Mouse (Mus musculus) liver (tissue): ENCODE results near the gene Camk2d.

Source experiments
- DNase-seq: peaks from one replicate; pipeline ENCODE4 v3.0.0-alpha.2; 2020; ENCODE audit warnings: mixed read lengths

The Camk2d gene

DNA sequence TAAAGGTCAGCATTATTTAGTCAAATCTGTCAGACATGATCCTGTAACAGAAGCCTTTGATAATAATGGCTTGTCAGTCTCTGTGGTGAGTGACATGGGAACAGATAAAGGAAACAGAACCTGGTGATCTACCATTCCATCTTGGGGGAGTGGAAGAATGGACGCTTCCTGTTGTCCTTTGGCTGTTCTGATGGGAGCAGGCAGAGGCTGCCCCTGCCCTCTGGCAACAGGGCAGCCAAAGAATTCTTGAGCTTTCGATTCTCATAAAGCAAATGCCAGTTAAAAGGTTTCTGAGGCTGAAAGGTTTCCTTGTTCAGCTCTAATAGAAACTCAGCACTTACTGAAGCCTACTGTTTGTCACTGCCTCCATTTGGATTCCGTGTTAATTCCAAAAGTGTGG, 60.1 kb downstream of the Camk2d start:
- DNase-seq = no peak

DNA sequence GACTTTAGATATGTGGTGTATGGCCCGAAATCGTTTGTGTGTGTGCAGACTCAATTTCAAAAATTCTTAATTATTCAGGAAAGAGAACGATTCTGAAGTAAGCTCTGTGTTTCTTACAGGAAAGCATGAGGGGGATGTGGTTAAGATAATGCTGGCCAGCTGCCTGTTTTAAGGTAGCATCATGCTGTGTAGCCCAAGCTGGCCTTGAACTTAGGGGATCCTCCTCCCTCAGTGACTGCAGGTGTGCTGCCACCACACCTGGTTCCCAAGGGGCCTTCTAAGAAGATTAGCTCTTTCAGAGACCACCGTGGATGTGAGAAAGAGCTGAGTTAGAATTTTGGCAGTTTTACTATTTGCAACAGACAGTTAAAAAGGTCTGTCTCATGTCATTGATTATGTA, 61.8 kb downstream of the Camk2d start:
- no peak for DNase-seq

DNA sequence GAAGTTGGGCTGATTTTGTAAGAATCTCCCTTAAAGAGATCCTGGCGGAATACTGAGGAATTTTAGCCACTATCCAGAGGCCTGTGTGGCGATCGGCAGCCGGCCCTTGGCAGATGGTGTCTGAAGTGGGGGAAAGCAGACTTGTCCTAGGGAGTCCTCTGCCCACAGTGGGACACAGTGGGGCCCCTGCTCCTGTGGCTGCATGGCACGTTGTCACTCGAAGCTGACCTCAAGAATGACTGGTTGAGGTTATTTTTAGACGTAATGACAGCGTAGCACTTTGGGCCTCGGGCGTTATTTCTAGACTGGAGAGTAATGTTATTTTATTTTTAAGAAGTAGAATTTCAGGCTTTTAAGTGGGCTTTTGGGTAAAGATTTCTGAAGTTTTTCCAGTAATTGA, 62.7 kb downstream of the Camk2d start:
- no peak for DNase-seq

DNA sequence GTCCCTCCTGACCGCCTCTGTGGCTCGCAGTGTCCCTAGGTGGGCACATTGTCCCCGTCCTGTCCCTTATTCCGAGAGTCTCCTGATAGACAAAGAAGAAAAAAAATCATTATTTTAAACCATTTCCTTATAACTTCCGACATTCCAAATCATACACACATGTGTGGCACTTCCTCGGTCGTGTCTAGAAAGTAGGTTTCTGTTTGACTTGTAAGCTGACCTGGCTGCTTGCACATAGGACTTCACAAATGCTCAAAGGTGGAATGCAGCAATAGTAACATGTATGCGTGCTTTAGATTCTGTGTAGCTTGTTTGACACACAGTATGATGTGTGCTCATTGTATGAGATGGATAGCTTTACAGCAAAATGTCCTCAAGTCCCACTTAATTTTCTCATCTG, 63.1 kb downstream of the Camk2d start:
- DNase-seq = no peak

DNA sequence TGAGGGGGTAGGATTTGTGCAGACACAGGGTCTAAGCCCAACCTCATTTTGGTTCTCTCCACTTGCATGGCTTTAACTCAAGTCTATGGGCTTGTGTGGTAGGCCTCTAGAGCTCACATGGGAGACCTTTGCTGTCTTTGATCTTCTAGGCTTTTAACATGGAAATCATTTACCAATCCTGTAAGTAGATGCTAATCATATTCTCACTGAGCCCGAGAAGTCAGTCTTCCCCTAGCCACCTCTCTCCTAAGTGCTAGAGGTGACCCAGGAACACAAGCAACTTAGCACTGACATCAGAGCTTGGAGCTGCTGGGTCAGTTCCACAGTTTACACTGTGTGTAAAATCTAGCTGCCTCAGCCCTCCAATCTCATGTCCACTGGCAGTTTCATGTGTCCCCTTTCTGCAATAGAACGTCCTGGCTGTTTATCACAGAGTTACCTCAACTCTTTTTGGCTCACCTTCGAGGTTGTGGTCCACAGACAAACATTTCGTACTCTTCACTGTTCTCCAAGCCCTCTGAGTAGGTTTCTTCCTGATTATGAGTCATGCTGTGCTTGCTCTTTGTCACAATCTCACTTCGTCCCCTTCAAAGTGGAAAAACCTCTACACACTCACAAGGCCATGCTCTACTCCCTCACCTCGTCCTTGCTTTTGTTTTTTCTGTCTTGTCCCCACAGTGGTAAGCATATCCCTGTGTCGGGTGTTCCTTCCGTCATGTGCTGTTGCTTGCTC, 63.9 kb downstream of the Camk2d start:
- no peak for DNase-seq

DNA sequence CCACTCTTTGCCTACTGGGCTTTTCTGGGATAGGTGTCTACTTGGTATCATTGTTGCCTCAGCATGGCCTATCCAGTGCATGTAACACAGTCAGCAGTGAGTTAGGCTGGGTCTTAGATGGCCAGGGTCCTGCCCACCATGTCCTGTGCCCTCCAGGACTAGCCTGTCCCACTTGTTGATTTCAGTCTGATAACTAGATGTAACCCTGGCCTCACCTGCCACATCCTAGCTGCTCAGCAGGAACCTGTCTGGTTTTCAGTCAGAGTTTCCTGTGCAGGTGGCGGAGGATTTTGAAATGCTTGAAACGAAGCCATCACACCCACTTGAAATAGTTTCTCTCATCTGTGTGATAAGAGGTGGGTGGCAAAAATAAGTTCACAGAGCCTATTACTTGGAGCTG, 64.5 kb downstream of the Camk2d start:
- DNase-seq = no peak

DNA sequence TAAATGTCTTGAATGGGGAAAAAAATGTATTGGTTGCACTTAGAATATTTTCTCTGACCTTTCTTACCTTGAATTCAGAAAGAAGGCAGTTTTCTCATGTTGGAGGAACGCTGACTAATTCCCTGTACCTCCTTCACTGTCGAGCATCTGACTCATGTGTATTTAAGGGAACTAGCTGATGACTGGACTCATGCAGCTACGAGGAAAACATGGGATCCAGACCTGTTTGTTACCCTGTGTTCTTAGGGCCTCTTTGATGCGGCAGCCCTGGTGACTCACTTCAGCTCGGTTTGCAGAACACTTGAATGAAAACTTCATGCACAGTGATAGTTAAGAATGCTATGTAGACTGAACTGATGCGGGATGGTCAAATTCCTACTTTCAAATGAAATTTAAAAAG, 64.9 kb downstream of the Camk2d start:
- DNase-seq = no peak

DNA sequence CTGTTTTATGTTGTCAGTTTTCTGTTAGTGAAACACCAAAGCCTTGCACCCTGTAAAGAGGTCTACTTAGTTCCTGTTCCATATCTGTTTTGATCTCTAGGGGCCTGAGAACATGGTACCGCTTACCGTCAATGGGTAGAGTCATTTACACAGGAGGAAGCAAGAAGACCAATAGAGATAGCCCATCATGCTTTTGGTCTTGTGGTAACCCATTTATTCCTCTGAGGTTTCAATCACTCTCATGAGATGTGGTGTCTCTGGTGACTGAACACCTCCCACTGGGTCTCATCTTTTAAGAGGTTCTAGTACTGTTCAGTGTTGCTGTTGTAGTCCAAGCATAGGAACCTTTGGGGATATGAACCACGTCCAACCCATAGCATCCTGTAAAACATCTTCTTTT, 65.8 kb downstream of the Camk2d start:
- DNase-seq = no peak

DNA sequence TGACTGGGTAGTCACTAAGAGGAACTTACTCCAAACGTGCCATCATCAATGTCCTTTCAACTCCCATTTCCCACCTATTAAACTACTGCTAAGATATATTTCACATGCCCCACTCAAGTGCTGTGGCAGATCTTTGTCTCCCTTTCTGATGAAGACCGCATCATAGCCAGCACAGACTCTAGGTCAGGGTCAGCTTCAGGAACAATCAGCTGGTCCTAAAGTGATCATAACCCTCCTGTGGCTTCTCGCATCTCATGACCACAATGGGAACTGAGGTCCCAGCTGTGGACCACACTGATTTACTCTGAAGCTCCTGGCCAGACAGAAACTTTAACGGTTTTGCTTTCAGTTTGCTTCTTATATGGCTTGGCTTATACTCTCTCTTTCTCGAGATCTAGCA, 67.3 kb downstream of the Camk2d start:
- DNase-seq = no peak

DNA sequence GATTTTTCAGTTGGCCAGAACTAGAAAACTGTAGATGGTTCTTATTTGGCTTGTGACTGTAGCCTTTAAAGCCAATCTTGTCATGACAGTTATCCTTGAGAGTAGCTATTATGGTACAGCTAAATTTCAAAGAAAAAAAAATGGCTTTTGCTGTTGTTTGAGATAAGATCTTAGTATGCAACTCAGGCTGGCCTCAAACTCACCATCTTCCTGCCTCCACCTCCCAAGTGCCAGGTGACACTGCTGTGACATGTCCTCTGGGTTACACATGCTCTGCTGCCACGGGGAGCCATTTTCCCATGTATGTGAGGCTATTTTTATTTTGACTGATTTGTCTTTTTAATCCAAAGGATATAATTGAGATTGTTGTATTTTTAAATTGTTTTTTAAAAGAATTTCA, 69.8 kb downstream of the Camk2d start:
- no peak for DNase-seq

DNA sequence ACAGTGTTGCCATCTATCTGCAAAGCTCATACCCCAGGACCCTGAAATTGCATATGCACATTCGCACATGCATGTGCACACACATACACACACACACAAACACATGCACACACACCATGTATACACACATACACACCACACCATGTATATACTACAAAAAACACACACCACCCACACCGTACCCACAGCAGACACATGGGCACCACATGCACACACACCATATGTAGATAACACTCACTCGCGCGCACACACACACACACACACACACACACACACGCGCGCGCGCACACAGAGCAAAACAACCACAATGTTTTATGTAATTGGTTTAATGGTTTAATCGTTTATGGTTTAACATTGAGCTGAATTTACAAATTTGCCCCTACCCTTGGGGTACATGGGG, 70.9 kb downstream of the Camk2d start:
- DNase-seq = no peak

DNA sequence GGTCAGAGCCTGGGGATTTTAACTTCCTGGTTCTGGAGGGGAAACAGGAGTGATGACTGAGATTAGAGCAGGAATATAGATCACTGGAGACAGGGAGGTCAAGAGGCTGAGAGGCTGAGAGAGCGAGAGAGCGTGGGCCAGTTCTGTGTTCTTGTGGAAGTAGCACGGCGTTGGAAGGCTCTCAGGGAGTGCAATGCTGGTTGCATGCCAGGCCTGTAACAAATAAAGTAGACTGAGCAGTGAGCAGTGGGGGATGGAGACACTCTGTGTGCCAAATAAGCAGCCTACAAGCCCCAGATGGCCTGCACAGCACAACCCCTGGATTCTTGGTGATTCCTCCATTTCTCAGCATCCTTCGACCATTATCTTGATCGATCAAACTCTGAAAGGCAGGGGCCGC, 71.3 kb downstream of the Camk2d start:
- DNase-seq = no peak

DNA sequence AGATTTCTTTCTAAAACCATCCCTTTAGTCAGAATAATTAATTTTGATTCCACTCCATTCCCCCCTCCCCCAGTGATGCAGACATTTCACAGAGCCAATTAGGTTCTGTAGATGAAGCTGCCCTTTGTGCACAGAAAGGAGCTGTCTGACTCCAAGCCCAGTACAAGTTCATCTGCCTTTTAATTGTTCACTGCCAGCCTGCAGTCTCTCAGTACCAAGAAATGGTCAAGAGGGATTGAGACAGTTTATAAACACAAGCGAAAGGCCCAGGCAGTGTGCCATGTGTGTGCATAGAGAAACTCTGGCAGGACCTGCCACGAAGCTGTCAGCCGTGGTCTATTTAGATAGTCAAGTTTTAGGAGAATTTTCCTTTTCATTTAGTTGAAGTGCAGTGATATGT, 72.0 kb downstream of the Camk2d start:
- DNase-seq = no peak

DNA sequence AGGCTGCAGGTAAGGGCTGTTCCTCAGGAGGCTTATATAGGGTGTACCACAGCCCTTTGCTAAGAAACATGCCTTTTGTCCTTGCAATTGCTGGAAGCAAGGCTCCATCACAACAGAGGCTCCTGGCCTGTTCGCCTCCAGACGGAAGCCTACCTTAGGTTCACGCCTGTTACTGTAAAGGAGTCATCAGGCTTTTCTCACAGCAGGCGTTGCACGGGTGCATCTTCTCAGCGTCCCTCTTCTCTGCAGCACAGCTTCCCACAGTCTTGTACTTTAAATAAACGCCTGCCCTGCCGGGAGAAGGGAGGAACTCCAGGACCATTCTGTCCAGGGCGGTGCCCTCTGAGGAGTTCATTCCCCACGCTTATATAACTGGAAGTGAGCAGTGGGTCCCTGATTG, 72.6 kb downstream of the Camk2d start:
- no peak for DNase-seq

DNA sequence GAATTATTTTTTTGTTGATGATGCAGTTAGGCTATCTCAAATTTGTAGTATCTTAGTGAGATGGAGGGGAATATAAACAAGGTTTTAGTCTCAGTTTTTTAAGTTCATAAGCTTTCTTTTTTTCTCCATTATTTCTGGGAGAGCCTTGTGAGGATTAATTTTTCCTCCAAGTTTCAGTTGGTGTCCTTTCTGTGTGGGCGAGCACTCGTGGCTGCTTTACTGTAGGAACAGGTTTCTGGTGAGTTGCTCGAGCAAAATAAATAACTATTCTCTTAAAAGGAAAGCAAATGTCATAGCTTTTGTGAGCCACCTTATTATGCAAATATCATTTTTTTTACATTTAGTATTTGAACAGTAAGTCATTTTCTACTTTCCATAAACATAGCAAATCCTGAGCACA, 74.3 kb downstream of the Camk2d start:
- no peak for DNase-seq

DNA sequence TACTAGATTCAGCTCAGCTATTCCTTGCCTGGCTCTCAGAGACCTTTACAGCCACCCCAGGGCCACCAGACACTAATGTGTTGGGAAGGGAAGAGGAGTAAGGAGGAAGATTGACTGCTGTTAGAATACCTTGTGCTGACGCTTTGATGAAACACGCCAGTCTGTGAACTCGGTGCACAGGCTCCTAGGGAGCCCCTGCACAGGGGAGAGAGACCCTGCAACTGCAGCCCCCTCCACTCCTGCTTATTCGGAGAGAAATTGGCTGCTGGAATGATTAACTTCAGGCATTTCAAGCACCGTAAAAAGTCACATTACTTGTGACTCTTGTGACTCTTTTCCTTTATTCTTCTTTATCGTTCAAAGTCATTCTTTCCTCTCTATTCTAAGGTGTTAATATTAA, 75.2 kb downstream of the Camk2d start:
- no peak for DNase-seq

DNA sequence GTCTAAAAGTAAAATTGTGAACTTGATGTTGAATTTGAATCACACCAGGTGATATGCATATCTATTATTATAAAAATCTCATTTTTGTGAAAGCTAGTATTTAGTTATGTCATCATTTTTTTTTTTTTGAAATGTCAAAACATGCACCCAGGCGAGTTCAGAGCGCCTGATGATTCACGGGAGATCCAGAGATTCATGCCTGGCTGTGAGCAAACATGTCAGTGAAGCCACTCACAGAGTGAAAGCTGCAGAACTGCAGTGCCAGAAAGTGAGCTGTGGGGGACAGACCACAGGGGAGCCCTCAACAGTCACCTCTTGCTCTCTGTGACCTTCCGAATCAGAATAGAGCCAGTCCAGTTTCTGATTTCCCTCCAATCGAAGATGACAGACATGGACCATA, 84.9 kb downstream of the Camk2d start:
- no peak for DNase-seq

DNA sequence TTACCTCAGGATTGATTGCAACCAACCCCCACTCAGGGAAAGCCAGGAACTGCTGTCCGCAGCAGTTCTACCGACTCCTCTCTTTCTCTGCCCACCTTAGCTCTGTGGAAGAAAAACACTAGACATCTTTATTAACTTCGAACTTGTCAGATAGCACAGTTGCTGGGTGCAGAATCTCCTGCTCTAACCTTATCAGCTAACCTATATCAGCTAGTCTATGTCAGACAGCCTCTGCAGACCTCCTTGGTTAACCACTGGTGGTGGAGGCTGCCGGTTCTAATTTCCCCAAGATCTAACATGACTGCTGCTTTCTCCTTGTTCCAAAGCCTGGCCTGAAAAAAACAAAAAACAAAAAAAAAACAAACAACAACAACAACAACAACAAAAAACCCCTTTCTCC, 85.9 kb downstream of the Camk2d start:
- no peak for DNase-seq

DNA sequence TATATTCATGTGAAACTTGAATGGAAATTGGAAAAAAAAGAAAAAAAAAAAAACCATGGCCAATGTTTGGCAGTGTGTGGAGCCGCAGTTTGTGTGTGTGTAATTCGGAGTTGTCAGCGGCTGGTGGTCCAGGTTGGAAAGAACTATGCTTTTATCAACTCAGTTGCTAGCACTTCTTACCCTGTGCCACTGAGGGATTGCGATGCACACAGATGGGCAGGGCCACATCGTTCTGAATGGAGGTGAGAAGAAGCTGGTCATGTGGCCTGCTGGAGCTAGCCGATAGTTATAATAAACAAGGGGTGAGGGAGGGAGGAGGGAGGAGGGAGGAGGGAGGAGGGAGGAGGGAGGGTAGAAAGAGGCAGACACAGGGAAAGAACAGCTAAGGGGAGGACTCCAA, 89.3 kb downstream of the Camk2d start:
- DNase-seq = no peak

DNA sequence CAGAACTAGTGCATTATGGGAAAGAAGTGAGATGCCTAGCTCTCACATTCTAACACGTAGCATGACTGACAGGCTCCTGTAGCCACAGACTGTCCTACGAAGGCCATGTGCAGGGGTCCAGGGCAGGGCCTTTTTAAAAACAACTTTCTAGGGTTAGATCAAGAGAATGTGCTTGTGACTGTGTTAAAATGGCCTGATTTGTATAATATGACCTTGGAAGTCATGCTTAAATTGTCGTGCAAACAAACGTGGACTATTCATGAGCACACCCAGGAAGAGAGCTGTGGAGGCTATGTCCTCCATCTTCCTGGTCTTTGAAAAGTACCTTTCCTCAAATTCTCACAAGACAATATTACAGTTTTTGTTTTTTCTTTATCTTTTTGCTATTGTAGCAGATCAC, 91.0 kb downstream of the Camk2d start:
- DNase-seq = no peak

DNA sequence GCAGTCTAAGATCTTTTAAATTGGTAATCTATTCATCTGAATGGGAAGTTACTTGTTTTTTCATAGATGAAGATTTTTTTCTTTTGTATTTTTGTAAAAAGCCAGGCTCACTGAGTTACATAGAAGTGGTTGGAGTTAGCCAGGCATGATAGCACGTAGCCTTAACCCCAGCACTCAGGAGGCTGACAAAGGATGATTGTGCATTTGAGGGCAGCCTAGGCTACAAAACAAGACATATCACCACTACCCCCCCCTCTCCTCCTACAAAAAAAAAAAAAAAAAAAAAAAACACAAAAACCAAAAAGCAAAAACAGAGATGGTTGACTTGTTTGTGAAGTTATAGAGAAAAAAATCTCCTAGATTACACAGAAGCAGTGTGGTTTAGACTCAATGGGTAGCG, 92.4 kb downstream of the Camk2d start:
- DNase-seq = no peak

DNA sequence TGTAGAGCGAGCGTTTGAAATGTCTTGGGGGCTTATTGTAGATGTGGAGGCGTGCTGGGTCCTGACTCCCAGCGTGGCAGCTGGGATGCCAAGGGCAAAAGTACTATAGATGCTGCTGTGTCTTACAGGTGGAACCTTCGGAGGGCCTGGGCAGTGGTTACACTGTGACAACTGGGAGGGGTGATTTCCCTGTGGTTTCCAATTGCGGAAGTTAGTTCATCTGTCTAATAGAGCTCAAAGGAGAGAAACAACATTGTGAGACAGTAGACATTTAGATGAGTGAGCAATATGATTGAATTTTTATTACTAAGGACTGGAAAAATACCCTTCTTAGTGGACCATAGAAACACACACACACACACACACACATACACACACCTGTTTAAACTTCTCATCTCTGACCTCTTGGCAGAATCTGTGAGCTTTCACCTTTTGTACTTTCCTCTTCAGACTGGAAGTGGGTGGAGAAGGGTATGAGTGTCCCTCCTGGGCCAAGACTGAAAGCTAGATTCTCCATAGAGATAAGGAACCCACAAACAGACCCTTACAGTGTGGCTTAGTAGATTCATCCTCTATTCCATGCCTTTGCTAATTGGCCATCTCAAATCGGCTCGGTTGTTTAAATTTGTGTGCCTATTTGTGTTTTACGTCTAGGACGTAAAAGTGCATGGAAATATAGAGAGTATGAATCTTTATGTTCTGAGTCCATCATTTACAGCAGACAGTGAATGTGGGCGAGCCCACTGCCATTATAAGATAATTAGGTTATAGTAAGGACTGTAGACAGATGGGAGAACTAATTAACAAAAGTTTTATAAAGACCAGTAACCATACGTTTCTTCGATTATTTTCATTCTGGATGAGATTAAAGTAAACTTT, 94.8 kb downstream of the Camk2d start:
- no peak for DNase-seq

DNA sequence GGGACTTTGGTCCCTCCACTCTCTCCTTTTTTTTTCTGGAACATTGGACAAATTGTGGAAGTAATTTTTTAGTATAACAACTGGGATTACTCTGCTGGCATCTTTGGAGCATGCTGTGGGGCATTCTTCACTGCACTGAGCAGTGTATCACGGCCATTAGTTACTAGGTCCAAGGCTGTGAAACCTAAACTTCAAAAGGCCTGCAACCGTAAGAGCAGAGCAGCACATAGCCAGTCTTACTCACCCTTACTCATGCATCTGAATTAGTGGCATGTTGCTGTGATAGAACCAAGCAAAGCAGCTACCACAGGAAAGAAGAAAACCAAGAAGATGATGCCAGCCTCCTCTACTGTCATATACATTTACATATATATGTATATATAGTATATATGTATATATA, 95.5 kb downstream of the Camk2d start:
- no peak for DNase-seq

DNA sequence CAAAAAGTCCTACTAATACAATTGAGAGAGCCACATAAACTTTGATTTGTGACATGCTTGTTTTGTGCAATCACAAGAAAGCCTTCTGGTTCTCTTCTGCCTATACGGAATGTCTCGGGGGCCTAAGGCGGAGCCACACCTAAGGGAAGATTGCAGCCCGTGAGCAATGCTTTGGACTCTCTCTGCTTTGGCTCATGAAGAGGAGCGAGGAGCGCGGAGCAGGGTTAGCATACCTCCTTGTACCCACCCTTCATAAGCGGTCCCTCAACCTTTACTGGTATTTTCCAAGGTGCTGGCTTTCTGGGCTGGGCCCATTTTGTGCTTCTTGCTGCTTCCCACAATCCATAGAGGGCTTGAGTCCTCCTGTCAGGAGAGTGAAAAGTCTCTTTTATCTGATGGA, 96.7 kb downstream of the Camk2d start:
- DNase-seq = no peak

DNA sequence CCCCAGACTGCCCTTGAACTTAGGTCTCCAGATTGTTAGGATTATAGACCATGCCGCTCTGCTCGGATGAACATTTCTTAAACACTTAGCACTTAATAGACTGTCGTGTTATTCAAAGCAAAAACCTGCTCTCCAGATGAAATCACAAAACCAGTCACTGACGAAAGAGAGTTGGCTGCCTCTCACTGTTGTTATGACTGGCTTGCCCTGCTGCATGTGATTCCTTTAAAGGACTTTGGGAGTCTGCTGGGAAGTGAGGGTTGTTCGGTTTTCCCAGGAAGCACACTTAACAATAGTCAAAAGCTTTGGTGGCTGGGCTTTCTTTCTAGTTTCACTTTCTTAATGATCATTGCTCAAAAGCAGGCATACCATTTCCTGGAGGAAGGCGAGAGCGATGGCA, 97.2 kb downstream of the Camk2d start:
- DNase-seq = no peak
